Mouse (Mus musculus): ENCODE measurements around the gene Gm29110. TPM values are rescaled to one million over a fixed set of nuclear protein-coding genes. Genes with fewer than 3 reads are reported as not detected.
"Not testable (repeated sequence)": the region's sequence is repeated elsewhere in the genome, so short reads cannot be mapped to it uniquely, and the experiment has no call there.

Gm29110 gene
- not detected in 2 replicates for polyA plus RNA-seq (2012; ENCODE audit: insufficient read depth, insufficient read length, missing spikeins)

- not testable (repeated sequence) for H3K27ac ChIP-seq (replicated peaks; ENCODE audit: low read depth, low read length); H3K4me1 ChIP-seq (ENCODE audit: control insufficient read depth, insufficient read depth, insufficient read length, low read length); H3K4me3 ChIP-seq (ENCODE audit: insufficient read depth, low read depth, low read length)
Measured at GRCm38 (mm10) chrY:74470231-74470630, at the start of gene Gm29110. Gm29110 (plus strand) TSS chrY:74470531.

Other genes with a start within 250 kb of the Gm29110 start
- gene Gm21913, start 153.4 kb downstream of the Gm29110 start, polyA plus RNA-seq (2012; ENCODE audit: insufficient read depth, insufficient read length, missing spikeins) = not detected in 2 replicates

All from brown adipose tissue, adult 24 weeks (tissue).